Comparison of ENCODE assay signal across 14 mouse cellular contexts in genomic region chr9:86955720-86956119, GRCm38 (mm10). TPM values are rescaled to one million over a fixed set of nuclear protein-coding genes. Genes with fewer than 3 reads are reported as not detected.
DNase-seq lines count a peak whose midpoint lies in the region; ATAC-seq and TF ChIP-seq lines count a peak whose summit lies in the region.
"Had no signal": no experiment of that assay in that cellular context is flagged by ENCODE, and none has a peak within 500 bp of the region (broad histone marks: within the 10 kb centered on the region; RNA-seq: fewer than 3 reads in every experiment).

No protein-coding gene starts in this region.

- peak; percentile 8 for DNase-seq in heart, postnatal 4 days
- DNase-seq in heart, embryonic 10.5 days (ENCODE audit: low spot score): no peak
- no peak for DNase-seq in midbrain, postnatal 0 days (ENCODE audit: low spot score)
- DNase-seq in midbrain, embryonic 11.5 days (ENCODE audit: low spot score, missing footprints): no peak
- no peak for DNase-seq in Patski (ENCODE audit: low read depth, low spot score)
- DNase-seq in retina, postnatal 1 day: no peak
- DNase-seq: cerebellum, adult 11-12 months; kidney, postnatal 14 days had no signal

- H3K27me3 ChIP-seq in heart, embryonic 10.5 days (ENCODE audit: insufficient read depth, poor library complexity, severe bottlenecking): no peaks in the 10 kb centered on the region
- no peaks in the 10 kb centered on the region for H3K27me3 ChIP-seq in midbrain, postnatal 0 days (ENCODE audit: insufficient read depth, low read length)
- H3K27me3 ChIP-seq in midbrain, embryonic 11.5 days (ENCODE audit: control insufficient read depth, insufficient read depth, low read length): no peaks in the 10 kb centered on the region
- no peaks in the 10 kb centered on the region for H3K27me3 ChIP-seq in Patski
- no peaks in the 10 kb centered on the region for H3K27me3 ChIP-seq in small intestine, adult 2 months (ENCODE audit: control insufficient read depth, insufficient read depth, low read length)
- H3K27me3 ChIP-seq: neural tube, embryonic 12.5 days had no signal

- H3K4me2 ChIP-seq in midbrain, postnatal 0 days (ENCODE audit: low read depth, low read length, poor library complexity, severe bottlenecking): no peak overlapping the region
- no peak overlapping the region for H3K4me2 ChIP-seq in midbrain, embryonic 11.5 days
- H3K4me2 ChIP-seq: neural tube, embryonic 12.5 days had no signal

- peaks cover 16% of the 10 kb centered on the region; the same call in 1 of the 2 replicates for H3K4me1 ChIP-seq in heart, embryonic 10.5 days
- H3K4me1 ChIP-seq in midbrain, postnatal 0 days (ENCODE audit: insufficient read depth, low read length): no peaks in the 10 kb centered on the region
- H3K4me1 ChIP-seq in midbrain, embryonic 11.5 days (ENCODE audit: control insufficient read depth, insufficient read depth, low read length): no peaks in the 10 kb centered on the region
- no peaks in the 10 kb centered on the region for H3K4me1 ChIP-seq in small intestine, adult 2 months (ENCODE audit: control insufficient read depth, insufficient read depth, insufficient read length, low read length)
- H3K4me1 ChIP-seq: neural tube, embryonic 12.5 days had no signal

- ATAC-seq in midbrain, postnatal 0 days (ENCODE audit: low FRiP score): no peak
- ATAC-seq in midbrain, embryonic 11.5 days (ENCODE audit: low FRiP score): no peak
- ATAC-seq in Patski: no peak

- WGBS in heart, embryonic 10.5 days: 83% methylated on average over 3 of the region's 3 CpGs
- 83% methylated on average over 3 of the region's 3 CpGs for WGBS in midbrain, postnatal 0 days
- WGBS in midbrain, embryonic 11.5 days: 77% methylated on average over 3 of the region's 3 CpGs
- 85% methylated on average over 3 of the region's 3 CpGs for WGBS in small intestine, adult 2 months

- in situ Hi-C loops in Patski (cut with MboI; ENCODE audit: low pct_unique_long_range_greater_than_20kb): no loop called here

- POLR2A ChIA-PET in Patski (lab: Charles Lee): no interaction called here

- H3K9ac ChIP-seq in midbrain, postnatal 0 days (replicated peaks; ENCODE audit: low read length, poor library complexity, severe bottlenecking): no peak overlapping the region
- no peak overlapping the region for H3K9ac ChIP-seq in midbrain, embryonic 11.5 days (ENCODE audit: low read length)
- H3K9ac ChIP-seq: neural tube, embryonic 12.5 days had no signal

- no peak overlapping the region for H3K4me3 ChIP-seq in heart, embryonic 10.5 days
- no peak overlapping the region for H3K4me3 ChIP-seq in midbrain, postnatal 0 days (ENCODE audit: low read depth, low read length)
- H3K4me3 ChIP-seq in midbrain, embryonic 11.5 days (ENCODE audit: low read depth, low read length): no peak overlapping the region
- H3K4me3 ChIP-seq in small intestine, adult 2 months (ENCODE audit: low read depth, low read length): no peak overlapping the region
- H3K4me3 ChIP-seq: neural tube, embryonic 12.5 days had no signal

- H3K9me3 ChIP-seq in heart, embryonic 10.5 days: no peaks in the 10 kb centered on the region
- no peaks in the 10 kb centered on the region for H3K9me3 ChIP-seq in midbrain, postnatal 0 days (ENCODE audit: low read length)
- H3K9me3 ChIP-seq in midbrain, embryonic 11.5 days (ENCODE audit: control insufficient read depth, low read length): no peaks in the 10 kb centered on the region
- H3K9me3 ChIP-seq: neural tube, embryonic 12.5 days had no signal

- H3K36me3 ChIP-seq in heart, embryonic 10.5 days: no peaks in the 10 kb centered on the region
- H3K36me3 ChIP-seq in midbrain, postnatal 0 days (ENCODE audit: insufficient read depth, low read length): no peaks in the 10 kb centered on the region
- H3K36me3 ChIP-seq in midbrain, embryonic 11.5 days (ENCODE audit: control insufficient read depth, insufficient read depth, low read length): no peaks in the 10 kb centered on the region
- H3K36me3 ChIP-seq in small intestine, adult 2 months (ENCODE audit: control insufficient read depth, insufficient read depth, low read length): no peaks in the 10 kb centered on the region
- H3K36me3 ChIP-seq: neural tube, embryonic 12.5 days had no signal

- H3K27ac ChIP-seq in heart, embryonic 10.5 days: no peak overlapping the region
- no peak overlapping the region for H3K27ac ChIP-seq in midbrain, postnatal 0 days (ENCODE audit: low read depth, low read length)
- H3K27ac ChIP-seq in midbrain, embryonic 11.5 days (ENCODE audit: low read depth, low read length): no peak overlapping the region
- no peak overlapping the region for H3K27ac ChIP-seq in small intestine, adult 2 months (ENCODE audit: insufficient read depth, low read depth, low read length)
- H3K27ac ChIP-seq: neural tube, embryonic 12.5 days had no signal

- peak; percentile 46; the same call in 1 of the 2 replicates for TF ChIP-seq CTCF in midbrain, postnatal 0 days (IDR thresholded peaks at IDR 0.05)
- peak; percentile 65 for TF ChIP-seq CTCF in Patski (IDR thresholded peaks at IDR 0.05)
- TF ChIP-seq CTCF in small intestine, adult 2 months (IDR thresholded peaks at IDR 0.05; ENCODE audit: extremely low read depth, insufficient read length, insufficient replicate concordance, low read depth, low read length): peak; percentile 30; the same call in 1 of the 2 replicates

- CTCF ChIA-PET in Patski (lab: Charles Lee): interaction anchor here (1.0 kb wide), 1 partner anchor 60 kb away, joined by 3 read pairs; no protein-coding TSS in a partner anchor

- no peak for TF ChIP-seq POLR2A in small intestine, adult 2 months (IDR thresholded peaks at IDR 0.05; ENCODE audit: low read depth, low read length)

RNA-seq across cellular contexts. Expression of gene Ripply2, which starts 59.6 kb away (rescaled TPM):
- not detected for total RNA-seq in heart, postnatal 4 days (2021)
- 0.29 and 0.32 TPM in 2 replicates for polyA plus RNA-seq in heart, embryonic 10.5 days (2016; fragmentation: Nextera tagmentation; extraction: Ambion mirVana)
- total RNA-seq in midbrain, postnatal 0 days (2014; rRNA removed): 2.6 and 3.5 TPM in 2 replicates
- 16.4 and 17.1 TPM in 2 replicates for polyA plus RNA-seq in midbrain, postnatal 0 days (2015; fragmentation: Nextera tagmentation; extraction: Ambion mirVana)
- 0.63 and 0.67 TPM in 2 replicates for polyA plus RNA-seq in midbrain, embryonic 11.5 days (2014; fragmentation: Nextera tagmentation; extraction: Ambion mirVana)
- not detected for polyA plus RNA-seq in Patski (2021)
- not detected in 2 replicates for polyA plus RNA-seq in small intestine, adult 2 months (2012; rRNA removed)
- total RNA-seq: gastrocnemius, adult 18-20 months; heart, postnatal 25 days; megakaryocyte-erythroid progenitor cell, adult 5-6 weeks had no signal
- polyA plus RNA-seq: limb, embryonic 11.5 days had no signal

Comparison
In these comparisons a context has a peak if more than half of its experiments do, and no peak if none do; other contexts are left out.
1. RNA of gene Ripply2, which starts 59.6 kb away (polyA plus RNA-seq): 16.4 to 17.1 TPM in midbrain, postnatal 0 days; 0.63 to 0.67 TPM in midbrain, embryonic 11.5 days, 0.29 to 0.32 TPM in heart, embryonic 10.5 days, not detected in Patski (single experiment) and not detected in small intestine, adult 2 months; every median in the first group is over 10 times any median in the second.
2. Peak in every context shown above with its lines, with median percentiles within 50 percentile points of each other: CTCF ChIP-seq.